Mouse (Mus musculus) right cerebral cortex, postnatal 10 days (tissue): ENCODE measurements around the gene Ankfn1.
A peak's percentile ranks its signal among the peaks of the same experiment; 100 is the strongest.

Experiments used
- DNase-seq, 2 experiments: peaks; one replicate each; pipeline ENCODE4 v3.0.0; 2021; ENCODE audit warnings: low spot score in 2 of 2

The Ankfn1 gene

DNA sequence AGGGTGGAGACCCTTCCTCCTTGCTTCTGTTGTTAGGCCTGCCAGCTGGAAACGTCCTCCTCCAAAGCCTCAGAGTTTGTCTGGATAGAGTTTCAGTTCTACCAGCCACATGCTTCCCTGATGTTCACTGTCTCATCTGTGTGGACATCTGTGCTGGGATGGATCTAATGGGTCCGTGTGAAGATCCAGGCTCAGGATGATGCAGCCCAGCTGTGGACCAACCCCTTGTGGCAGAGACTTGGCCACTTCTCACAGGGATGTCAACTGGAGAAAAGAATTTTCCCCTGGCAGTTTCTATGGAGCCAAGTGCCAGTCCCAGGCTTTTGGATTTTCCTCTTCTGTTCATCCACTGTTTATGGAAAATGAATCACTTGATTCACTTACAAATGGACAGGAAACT lies 100.5 kb downstream of the Ankfn1 start:
- no peak for DNase-seq

- no peak for DNase-seq
Measured at GRCm38 (mm10) chr11:89673916-89674507, 103.4 kb downstream of the Ankfn1 start.

DNA sequence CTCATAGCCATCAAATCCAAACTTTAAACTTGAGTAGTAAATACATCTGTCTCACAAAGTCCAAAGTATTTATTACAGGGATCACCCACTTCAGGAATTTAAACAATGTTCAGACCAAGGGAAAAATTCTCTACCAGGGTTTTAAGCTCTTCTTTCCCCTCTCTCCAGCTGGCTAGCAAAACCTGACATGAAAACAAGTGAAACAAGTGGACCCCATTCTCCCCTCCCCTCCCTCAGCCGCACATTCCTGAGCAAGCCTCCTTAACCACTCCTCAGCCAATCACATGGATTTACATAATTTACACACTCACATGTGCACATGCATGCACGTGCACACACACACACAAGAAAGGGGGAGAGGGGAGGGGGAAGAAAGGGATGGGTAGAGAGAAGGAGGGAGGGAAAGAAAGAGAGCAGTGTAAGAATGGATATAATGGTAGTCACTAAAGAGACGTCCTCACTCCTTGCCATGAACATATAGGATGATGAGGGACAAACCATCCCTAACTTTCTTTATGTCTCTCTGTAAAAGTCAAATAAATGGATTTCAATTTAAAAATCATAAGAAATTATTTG lies 104.9 kb downstream of the Ankfn1 start:
- DNase-seq: no peak

GRCm38 (mm10) chr11:89665170-89665880 lies 112.1 kb downstream of the Ankfn1 start:
- DNase-seq: no peak

- DNase-seq: no peak
Measured at GRCm38 (mm10) chr11:89659048-89659447, 118.4 kb downstream of the Ankfn1 start.

GRCm38 (mm10) chr11:89656556-89656955 lies 120.9 kb downstream of the Ankfn1 start:
- no peak for DNase-seq

DNA sequence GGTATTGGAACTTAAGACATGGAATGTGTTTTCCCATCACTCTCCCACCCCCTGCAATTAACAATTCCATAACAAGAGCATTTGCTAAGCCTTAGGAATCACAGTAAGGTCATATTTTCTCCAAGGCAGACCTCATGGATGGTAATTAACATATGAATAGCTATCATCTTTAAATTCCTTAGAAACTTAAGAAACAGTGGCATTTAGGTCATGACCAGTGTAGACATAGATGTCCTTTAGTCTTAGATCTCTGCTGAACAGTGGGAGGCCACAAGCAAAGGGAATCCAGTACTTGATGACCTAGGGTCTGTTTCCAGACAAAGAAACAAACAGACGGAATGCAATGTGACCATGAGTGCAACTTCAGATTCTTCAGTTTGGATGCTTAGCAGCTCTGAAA lies 141.7 kb downstream of the Ankfn1 start:
- no peak for DNase-seq

GRCm38 (mm10) chr11:89631315-89631714 lies 146.1 kb downstream of the Ankfn1 start:
- DNase-seq: no peak

DNA sequence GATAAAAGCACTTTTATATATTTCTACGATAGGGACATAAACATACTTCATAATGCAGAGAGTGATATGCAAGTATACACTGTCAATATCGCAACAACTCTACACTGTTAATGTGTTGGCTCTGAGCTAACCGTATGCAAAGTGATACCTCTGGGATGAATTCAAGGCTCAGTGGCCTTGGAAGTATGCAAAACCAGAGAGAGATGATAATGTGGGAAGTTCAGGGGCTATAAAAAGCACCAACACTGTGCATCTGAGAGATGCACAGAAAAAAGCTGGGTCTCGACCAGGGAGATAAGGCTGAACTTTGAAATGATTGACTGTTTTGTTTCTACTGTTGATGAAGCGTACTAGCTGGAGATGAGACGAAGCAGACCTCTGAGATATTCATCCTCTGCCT lies 148.9 kb downstream of the Ankfn1 start:
- DNase-seq: no peak

- no peak for DNase-seq
Measured at GRCm38 (mm10) chr11:89627232-89627631, 150.2 kb downstream of the Ankfn1 start.

DNA sequence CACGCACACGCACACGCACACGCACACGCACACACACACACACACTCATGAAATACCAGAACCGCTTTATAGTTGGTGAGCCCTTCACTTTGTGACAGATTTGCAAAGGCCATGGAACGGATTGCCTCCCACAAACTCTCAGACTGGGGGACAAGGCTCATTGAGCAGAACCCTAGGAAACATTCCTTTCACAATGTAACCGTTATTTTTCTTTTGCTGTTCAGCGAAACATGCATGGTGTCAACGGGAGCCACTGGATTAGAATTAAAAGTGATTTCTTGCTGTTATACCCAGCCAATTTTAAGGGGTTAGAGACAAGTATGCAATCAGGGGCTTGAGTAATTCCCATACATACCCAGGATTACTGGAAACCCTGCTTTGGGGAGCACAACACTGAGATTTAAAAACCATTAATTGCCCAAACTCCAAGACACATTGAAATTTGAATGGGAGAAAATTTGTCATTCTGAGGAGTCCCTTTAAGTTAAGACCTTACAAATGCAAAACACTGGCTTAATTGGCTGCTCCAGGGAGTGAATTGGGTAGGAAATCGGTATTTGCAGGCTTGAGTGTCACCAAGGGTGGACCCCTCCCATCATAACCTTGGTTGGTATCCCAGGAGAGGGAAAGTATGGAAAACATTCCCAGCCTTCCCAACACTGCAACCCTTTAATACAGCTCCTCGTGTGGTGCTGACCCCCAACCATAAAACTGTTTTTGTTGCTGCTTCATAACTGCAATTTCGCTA lies 153.6 kb downstream of the Ankfn1 start:
- no peak for DNase-seq

DNA sequence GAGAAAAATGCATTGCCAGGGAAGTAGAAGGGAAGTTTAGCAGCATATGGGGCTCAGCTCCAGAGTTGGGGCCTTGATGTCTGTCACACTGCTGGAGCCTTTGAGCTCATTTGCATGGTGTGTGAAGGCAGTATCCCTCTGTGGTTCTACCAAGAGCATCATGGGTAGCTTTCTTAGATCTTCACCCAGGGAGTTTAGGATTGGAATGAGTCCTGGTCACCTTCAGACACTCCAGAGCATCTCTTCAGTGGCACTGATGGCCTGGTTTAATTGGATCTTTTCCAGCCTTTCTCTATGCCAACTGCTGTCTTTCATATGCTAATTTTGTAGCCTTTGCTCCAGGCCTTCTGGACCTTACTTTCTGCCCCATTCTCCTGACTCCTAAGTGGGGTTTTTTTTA lies 157.5 kb downstream of the Ankfn1 start:
- no peak for DNase-seq

DNA sequence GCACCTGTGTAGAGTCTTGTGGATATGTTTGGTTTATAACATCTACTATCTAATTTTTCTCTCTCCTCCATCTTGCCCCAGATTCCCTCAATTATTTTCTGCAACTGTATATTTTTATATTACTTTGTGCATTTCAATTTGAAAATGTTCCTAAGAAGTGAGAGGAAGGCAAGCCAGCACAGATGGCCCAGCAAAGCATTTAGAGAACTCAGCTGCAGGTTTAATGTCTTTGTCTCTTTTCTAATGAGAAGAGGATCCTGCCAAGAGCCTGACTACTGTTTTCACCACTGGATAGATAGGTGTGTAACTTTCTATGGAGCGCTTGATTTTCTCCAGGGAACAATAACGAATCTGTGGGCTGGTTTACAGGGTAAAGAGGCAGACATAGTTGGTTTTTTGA lies 161.6 kb downstream of the Ankfn1 start:
- peak; percentile 28 to 52 for DNase-seq

GRCm38 (mm10) chr11:89611596-89611995 lies 165.9 kb downstream of the Ankfn1 start:
- DNase-seq: no peak

GRCm38 (mm10) chr11:89608071-89608470 lies 169.4 kb downstream of the Ankfn1 start:
- peak in 1 of 2 experiments; percentile 28 for DNase-seq

- no peak for DNase-seq
Measured at GRCm38 (mm10) chr11:89607270-89607669, 170.2 kb downstream of the Ankfn1 start.

DNA sequence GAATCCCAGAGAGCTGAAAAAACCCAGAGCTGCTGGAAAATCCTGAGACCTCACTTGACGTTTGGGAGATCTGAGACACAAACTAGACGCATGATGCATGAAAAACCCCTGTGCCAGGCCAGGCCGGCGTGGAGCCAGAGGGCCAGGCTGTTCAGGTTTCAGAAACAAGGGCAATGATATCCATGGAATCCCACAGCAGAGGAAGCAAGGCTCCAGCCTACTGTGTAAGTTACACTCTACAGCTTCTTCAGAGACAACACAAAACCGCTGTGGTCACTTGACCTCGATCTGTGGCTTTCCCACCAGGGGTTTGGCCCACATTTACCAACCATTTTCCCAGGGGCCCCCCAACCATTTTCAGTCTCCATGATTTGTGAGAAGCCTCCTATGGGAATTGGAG lies 171.1 kb downstream of the Ankfn1 start:
- no peak for DNase-seq

DNA sequence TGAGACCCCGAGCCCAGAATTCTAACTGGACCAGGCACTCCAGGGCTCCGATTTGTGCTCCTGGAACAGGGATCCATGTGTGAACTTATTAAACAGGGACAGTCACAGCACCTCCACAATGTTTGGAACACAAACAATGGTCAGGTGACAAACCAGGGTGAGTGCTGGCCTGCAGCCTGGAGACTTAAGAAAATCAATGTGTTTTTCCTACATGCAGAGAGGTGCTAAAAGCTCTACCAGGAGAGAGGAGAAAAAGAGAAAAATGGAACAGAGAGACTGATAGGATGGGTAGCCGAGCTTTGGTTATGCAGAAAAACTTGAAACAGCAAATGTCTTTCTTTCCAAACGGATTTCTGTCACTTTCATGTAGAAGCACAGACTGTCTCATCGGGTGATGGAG lies 174.5 kb downstream of the Ankfn1 start:
- DNase-seq: no peak

DNA sequence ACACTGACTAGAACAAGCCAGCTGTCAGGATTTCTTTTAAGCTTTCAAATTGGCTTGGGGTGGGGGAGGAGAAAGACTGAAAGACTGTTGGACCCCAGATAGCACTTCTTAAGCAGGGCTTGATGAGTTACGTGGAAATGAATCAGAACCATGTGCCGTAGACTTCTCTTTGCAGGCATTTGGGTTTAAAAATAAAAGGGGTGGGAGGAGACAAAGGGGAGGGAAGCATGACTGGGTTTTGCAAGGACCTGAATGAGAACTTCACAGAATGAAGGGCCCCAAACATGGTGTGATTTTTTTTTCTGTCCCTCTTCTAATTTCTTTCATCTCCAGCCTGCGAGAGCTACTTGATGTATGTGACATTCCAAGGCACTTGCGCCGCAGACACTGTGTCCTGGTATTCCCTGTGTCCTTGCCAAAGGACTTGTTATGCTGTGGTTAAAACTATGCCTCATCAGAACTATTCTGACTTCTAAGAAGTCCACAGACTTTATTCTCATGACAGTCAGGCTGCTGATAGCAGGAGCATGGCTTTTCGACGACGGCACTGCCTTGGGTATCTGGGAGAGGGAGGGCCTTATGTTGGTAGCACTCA lies 176.4 kb downstream of the Ankfn1 start:
- no peak for DNase-seq

GRCm38 (mm10) chr11:89590273-89590874 lies 187.1 kb downstream of the Ankfn1 start:
- no peak for DNase-seq

GRCm38 (mm10) chr11:89586341-89586740 lies 191.1 kb downstream of the Ankfn1 start:
- DNase-seq: no peak

DNA sequence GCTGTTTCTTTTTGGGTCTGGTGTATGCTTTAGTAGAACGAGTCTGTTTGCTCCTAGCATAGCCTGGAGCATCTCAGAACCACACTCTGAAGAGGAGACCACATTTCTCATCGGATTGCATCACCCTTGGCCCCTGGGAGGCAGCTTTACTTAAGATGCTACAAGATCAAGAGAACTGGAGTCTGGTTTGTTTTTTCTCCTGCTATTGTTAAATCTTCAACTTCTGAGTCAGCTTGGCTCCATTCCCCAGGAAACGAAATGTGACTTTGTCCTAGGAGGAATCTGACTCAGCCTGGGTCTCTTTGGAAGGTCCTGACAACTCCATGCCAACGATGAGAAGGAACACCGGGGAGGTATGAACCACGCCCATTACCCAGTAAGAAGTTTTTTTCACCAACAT lies 197.6 kb downstream of the Ankfn1 start:
- DNase-seq: no peak
